Mouse (Mus musculus) C2C12 (cell line): ENCODE data around the gene Ccdc42.

ENCODE experiments used
- CTCF ChIP-seq: IDR thresholded peaks from one replicate; pipeline ENCODE4 v1.5.1; 2011; ENCODE audit not compliant: control insufficient read depth, insufficient read depth, insufficient read length
- MAX ChIP-seq: IDR thresholded peaks from one replicate; pipeline ENCODE4 v1.6.1; 2011; ENCODE audit warnings: mild to moderate bottlenecking, control low read depth
- MYOG ChIP-seq: IDR thresholded peaks from one replicate; pipeline ENCODE4 v1.6.1; 2011; ENCODE audit not compliant: control insufficient read depth, insufficient read length; ENCODE audit errors: extremely low read depth
- USF1 ChIP-seq: IDR thresholded peaks from one replicate; pipeline ENCODE4 v1.6.1; 2011; ENCODE audit warnings: low read depth, mild to moderate bottlenecking, control low read depth, moderate library complexity

GRCm38 (mm10) chr11:68545682-68546222 is 41.1 kb upstream of the Ccdc42 start:
- no peak for TF ChIP-seq MAX
- TF ChIP-seq CTCF, result no peak
- TF ChIP-seq MYOG, result no peak
- TF ChIP-seq USF1, result no peak
